Mouse (Mus musculus) ES-E14 (cell line): ENCODE results near the gene Tmcc1. TPM values are rescaled to one million over a fixed set of nuclear protein-coding genes. Genes with fewer than 3 reads are reported as not detected.

Experiments
- DNase-seq: peaks from one replicate; pipeline ENCODE4 v3.0.0-alpha.2; 2013; ENCODE audit warnings: low read depth, low spot score
- H3K27ac ChIP-seq: 2 replicates; pipeline ENCODE4 v1.5.1; 2012; ENCODE audit warnings: low read depth, mild to moderate bottlenecking, low read length, moderate library complexity, mixed read lengths; ENCODE audit not compliant: poor library complexity, insufficient read depth, severe bottlenecking
- H3K36me3 ChIP-seq: 2 replicates; pipeline ENCODE4 v1.6.1; 2012; ENCODE audit warnings: mild to moderate bottlenecking, low read length, moderate library complexity, mixed read lengths; ENCODE audit not compliant: control insufficient read depth, poor library complexity, insufficient read depth, severe bottlenecking
- H3K4me1 ChIP-seq, 2 experiments: fragments of 150-350 bp in 1 of 2; sonication (generic) in 1 of 2; 2 replicates each; pipeline ENCODE4 v1.6.1; 2012; ENCODE audit warnings: low read length in 2 of 2, mild to moderate bottlenecking in 1 of 2, mixed read lengths in 1 of 2; ENCODE audit not compliant: control insufficient read depth in 2 of 2, insufficient read depth in 2 of 2, poor library complexity in 1 of 2
- H3K4me3 ChIP-seq, 2 experiments: fragments of 150-350 bp in 1 of 2; sonication (generic) in 1 of 2; 2 replicates each; pipeline ENCODE4 v1.5.1; 2012; ENCODE audit warnings: low read length in 2 of 2, low read depth in 1 of 2, mild to moderate bottlenecking in 1 of 2, mixed read lengths in 1 of 2; ENCODE audit not compliant: insufficient read depth in 1 of 2, poor library complexity in 1 of 2, severe bottlenecking in 1 of 2
- H3K9ac ChIP-seq: 2 replicates; pipeline ENCODE4 v1.6.1; 2012; ENCODE audit warnings: low read depth, mild to moderate bottlenecking, low read length, mixed read lengths; ENCODE audit not compliant: poor library complexity, insufficient read depth, severe bottlenecking
- H3K9me3 ChIP-seq: fragments of 150-350 bp; sonication (generic); 2 replicates; pipeline ENCODE4 v1.6.1; 2012; ENCODE audit warnings: low read depth, mild to moderate bottlenecking, low read length; ENCODE audit not compliant: control insufficient read depth, insufficient read depth
- CHD2 ChIP-seq: IDR thresholded peaks from 2 replicates; pipeline ENCODE4 v1.6.1; 2014; ENCODE audit warnings: mild to moderate bottlenecking, low read depth, low read length, inconsistent platforms
- HCFC1 ChIP-seq: IDR thresholded peaks from 2 replicates; pipeline ENCODE4 v1.6.1; 2012; ENCODE audit warnings: low read length, inconsistent platforms, borderline replicate concordance; ENCODE audit not compliant: insufficient read depth
- MAFK ChIP-seq: IDR thresholded peaks from 2 replicates; pipeline ENCODE4 v1.6.1; 2014; ENCODE audit warnings: mild to moderate bottlenecking, low read depth, low read length, inconsistent platforms; ENCODE audit not compliant: insufficient read depth
- ZC3H11A ChIP-seq: IDR thresholded peaks from 2 replicates; pipeline ENCODE4 v1.6.1; 2012; ENCODE audit warnings: low read depth, mild to moderate bottlenecking, inconsistent platforms, low read length, borderline replicate concordance
- ZNF384 ChIP-seq: IDR thresholded peaks from 2 replicates; pipeline ENCODE4 v1.6.1; 2012; ENCODE audit warnings: low read depth, low read length, inconsistent platforms
- in situ Hi-C, 2 experiments: fragments of 600-800 bp; cut with MboI; formaldehyde crosslinking; loops; one replicate each; pipeline ENCODE4 v1.15.1; 2025; ENCODE audit warnings: low sequenced_read_pairs in 2 of 2, inconsistent platforms in 1 of 2; ENCODE audit not compliant: unreplicated experiment in 2 of 2
- total RNA-seq: library from RNA; depleted of rRNA; stranded (reverse); fragments of 300-350 nt; gene quantifications from 2 replicates; pipeline ENCODE4 v1.2.3, GENCODE M21; 2012

The Tmcc1 gene
- total RNA-seq, 1 experiment: 29.3 TPM

GRCm38 (mm10) chr6:116005275-116005958 lies 187.9 kb downstream of the Tmcc1 start:
- peaks cover 0 to 14% of the 10 kb centered on the region in 2 experiments; a peak in 1 of 4 replicates for H3K4me1 ChIP-seq
- no peaks in the 10 kb centered on the region for H3K9me3 ChIP-seq
- no peak overlapping the region for H3K4me3 ChIP-seq
- no peak overlapping the region for H3K9ac ChIP-seq
- in situ Hi-C loops: loop anchor here in 1 of 2 experiments (5.0 kb wide), 1 partner anchor 113 kb away; no protein-coding TSS in a partner anchor
- TF ChIP-seq MAFK (no peak), CHD2 (no peak), HCFC1 (no peak), ZC3H11A (no peak), ZNF384 (no peak)
- H3K27ac ChIP-seq: no peak overlapping the region
- DNase-seq: no peak
- H3K36me3 ChIP-seq: no peaks in the 10 kb centered on the region

DNA sequence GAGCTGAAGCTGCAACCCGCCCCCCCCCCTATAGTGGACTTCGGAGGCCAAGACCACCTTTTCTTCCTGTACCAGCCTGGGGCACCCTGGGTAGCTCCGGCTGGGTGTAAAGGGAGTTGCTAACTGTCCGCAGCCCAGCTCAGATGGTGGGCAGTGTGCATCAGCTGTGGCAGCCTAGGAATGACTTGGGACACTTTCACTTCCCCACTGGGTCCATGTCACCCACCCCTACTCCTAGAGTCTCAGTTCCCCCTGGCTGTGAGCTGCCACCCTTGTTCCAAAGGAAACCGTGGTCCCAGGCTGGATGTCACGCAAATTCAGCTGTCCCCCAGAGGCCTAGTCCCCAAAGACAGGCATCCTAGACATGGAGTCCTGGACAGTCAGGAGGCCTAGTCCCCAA lies 188.6 kb downstream of the Tmcc1 start:
- TF ChIP-seq MAFK (no peak), HCFC1 (no peak), ZC3H11A (no peak), CHD2 (no peak), ZNF384 (no peak)
- in situ Hi-C loops: loop anchor here in 1 of 2 experiments (5.0 kb wide), 1 partner anchor 112 kb away; no protein-coding TSS in a partner anchor
- Histone ChIP-seq H3K4me3 (no peak overlapping the region), H3K4me1 (peaks cover 0 to 14% of the 10 kb centered on the region in 2 experiments; a peak in 1 of 4 replicates), H3K36me3 (no peaks in the 10 kb centered on the region), H3K27ac (no peak overlapping the region), H3K9ac (no peak overlapping the region), H3K9me3 (no peaks in the 10 kb centered on the region)
- DNase-seq: no peak

GRCm38 (mm10) chr6:116004069-116004468 lies 189.2 kb downstream of the Tmcc1 start:
- Histone ChIP-seq H3K27ac (no peak overlapping the region), H3K36me3 (no peaks in the 10 kb centered on the region), H3K9me3 (no peaks in the 10 kb centered on the region), H3K4me1 (peaks cover 1 to 13% of the 10 kb centered on the region in 2 experiments; a peak in 1 of 4 replicates), H3K9ac (no peak overlapping the region), H3K4me3 (no peak overlapping the region)
- in situ Hi-C loops: no loop called here
- TF ChIP-seq CHD2: no peak
- TF ChIP-seq HCFC1: no peak
- TF ChIP-seq MAFK: no peak
- TF ChIP-seq ZC3H11A: no peak
- TF ChIP-seq ZNF384: no peak
- no peak for DNase-seq

DNA sequence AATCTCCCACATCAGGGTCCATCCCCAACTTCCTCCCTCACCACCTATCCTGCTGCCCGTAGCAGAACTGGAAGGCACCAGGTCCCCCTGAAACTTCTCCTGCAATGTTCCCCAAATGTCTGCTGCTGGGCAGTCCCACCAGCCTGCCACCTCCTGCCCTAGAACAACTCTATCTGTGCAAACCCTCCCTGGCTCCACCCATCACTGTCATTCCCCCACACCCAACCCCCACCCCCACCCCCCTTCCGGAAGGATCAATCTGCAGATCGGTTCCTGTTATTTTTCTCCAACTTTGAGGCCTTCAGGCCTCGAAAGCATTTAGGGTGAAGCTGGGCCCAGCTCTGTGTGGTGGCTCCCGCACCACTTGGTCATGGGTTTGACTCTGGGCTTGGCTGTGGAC lies 189.8 kb downstream of the Tmcc1 start:
- in situ Hi-C loops: no loop called here
- Histone ChIP-seq H3K9ac (no peak overlapping the region), H3K4me3 (no peak overlapping the region), H3K9me3 (no peaks in the 10 kb centered on the region), H3K4me1 (peaks cover 2 to 15% of the 10 kb centered on the region in 2 experiments; a peak in 1 of 4 replicates), H3K27ac (no peak overlapping the region), H3K36me3 (no peaks in the 10 kb centered on the region)
- no peak for DNase-seq
- TF ChIP-seq ZC3H11A (no peak), CHD2 (no peak), ZNF384 (no peak), HCFC1 (no peak), MAFK (no peak)
